Mouse (Mus musculus): ENCODE results near the gene Prickle2. TPM values are rescaled to one million over a fixed set of nuclear protein-coding genes. Genes with fewer than 3 reads are reported as not detected.

Prickle2 gene
- total RNA-seq, 2 experiments from 2014 or later = 11.4 to 12.7 TPM

- no peak for DNase-seq (ENCODE audit: low spot score in 2 of 2)
These were observed 245.2 kb downstream of the Prickle2 start for GRCm38 (mm10) chr6:92460750-92461149.

- no peak for DNase-seq (ENCODE audit: low spot score in 2 of 2)
These were observed 247.9 kb downstream of the Prickle2 start for GRCm38 (mm10) chr6:92458026-92458425.

- DNase-seq (ENCODE audit: low spot score in 2 of 2) = no peak
These were observed 254.5 kb downstream of the Prickle2 start for GRCm38 (mm10) chr6:92451421-92451820.

DNA sequence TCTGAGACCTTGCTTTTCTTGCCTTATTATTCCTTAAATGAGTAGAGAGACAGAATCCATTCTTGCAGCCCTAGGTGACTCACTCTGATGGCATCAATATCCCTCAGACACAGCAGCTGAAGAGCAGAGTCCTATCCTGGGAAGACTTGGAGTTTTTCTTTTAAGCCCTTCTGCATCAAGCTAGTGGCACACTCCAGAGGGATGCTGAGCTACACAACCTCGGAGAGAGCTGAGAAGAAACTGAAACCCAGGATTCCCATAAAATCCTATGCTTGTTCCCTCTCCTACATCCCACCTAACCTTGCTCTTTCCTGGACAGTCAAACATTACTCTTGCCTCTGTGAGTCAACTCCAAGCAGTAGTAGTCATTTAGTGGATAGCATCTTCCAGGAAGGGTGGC, 256.0 kb downstream of the Prickle2 start:
- no peak for DNase-seq (ENCODE audit: low spot score in 2 of 2)

- DNase-seq (ENCODE audit: low spot score in 2 of 2) = no peak
These were observed 259.3 kb downstream of the Prickle2 start for GRCm38 (mm10) chr6:92446662-92447061.

- DNase-seq (ENCODE audit: low spot score in 2 of 2) = peak in 1 of 2 experiments; percentile 23
These were observed 264.8 kb downstream of the Prickle2 start for GRCm38 (mm10) chr6:92441205-92441604.

DNA sequence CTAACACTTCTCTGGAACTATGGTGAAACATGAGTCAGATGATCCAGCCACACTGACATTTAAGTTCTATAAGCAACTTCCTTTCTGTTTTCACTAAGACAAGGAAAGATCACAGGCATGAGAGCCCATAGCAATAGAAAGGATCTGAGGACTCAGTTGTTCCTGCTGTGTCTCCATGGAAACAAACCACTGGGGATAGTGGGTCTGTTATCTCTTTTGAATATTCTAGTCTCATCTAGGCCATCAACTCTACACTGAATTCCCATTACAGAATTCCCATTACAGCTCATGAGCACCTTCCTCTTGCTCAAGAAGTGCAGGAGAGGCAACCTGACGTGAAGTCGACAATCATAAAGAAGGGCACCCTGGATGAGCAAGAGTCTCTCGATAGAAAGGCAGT, 265.7 kb downstream of the Prickle2 start:
- no peak for DNase-seq (ENCODE audit: low spot score in 2 of 2)

GRCm38 (mm10) chr6:92432146-92432545, 273.8 kb downstream of the Prickle2 start:
- no peak for DNase-seq (ENCODE audit: low spot score in 2 of 2)

- DNase-seq (ENCODE audit: low spot score in 2 of 2) = no peak
These were observed 278.4 kb downstream of the Prickle2 start for GRCm38 (mm10) chr6:92427406-92428171.

GRCm38 (mm10) chr6:92425901-92426300, 280.1 kb downstream of the Prickle2 start:
- DNase-seq (ENCODE audit: low spot score in 2 of 2) = no peak

DNA sequence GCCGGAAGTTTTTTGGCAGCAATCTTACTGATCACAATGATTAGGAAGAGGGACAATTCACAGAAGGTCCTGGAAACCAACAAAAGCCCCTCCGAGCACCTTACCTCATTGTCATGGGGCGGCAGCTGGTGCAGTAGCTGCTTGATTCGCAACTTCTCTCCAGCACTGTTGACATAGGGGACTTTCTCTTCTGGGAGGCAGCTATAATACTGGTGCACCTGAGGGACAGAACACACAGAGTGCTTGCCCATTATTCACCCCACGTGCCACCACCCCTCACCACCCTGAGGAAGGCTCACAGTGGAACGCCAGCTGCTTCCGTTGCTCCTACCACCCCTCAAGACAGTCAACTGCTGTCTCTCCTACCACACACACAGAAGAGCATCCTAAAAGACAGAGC, 280.5 kb downstream of the Prickle2 start:
- no peak for DNase-seq (ENCODE audit: low spot score in 2 of 2)

GRCm38 (mm10) chr6:92424991-92425390, 281.0 kb downstream of the Prickle2 start:
- no peak for DNase-seq (ENCODE audit: low spot score in 2 of 2)

- DNase-seq (ENCODE audit: low spot score in 2 of 2) = peak in 1 of 2 experiments; percentile 21
These were observed 283.7 kb downstream of the Prickle2 start for GRCm38 (mm10) chr6:92422286-92422685.

- no peak for DNase-seq (ENCODE audit: low spot score in 2 of 2)
These were observed 285.8 kb downstream of the Prickle2 start for GRCm38 (mm10) chr6:92420106-92420505.

DNA sequence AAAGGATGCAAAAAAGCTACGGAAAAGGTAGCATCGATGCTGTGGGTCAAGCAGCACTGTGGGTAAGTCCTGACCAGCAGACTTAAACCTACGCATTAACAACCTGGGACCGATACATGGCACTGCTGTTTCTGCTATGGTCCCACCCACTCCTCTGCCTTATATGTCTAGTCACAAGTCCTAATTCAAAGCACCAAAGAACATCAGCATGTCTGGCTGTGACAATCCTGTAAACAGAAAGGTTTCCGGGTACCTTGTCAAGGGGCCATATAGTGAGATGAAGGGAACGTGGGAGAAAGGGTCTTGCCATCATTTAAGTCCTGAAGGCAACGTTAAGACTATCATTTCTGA, 290.6 kb downstream of the Prickle2 start:
- no peak for DNase-seq (ENCODE audit: low spot score in 2 of 2)

- DNase-seq (ENCODE audit: low spot score in 2 of 2) = peak in 1 of 2 experiments; percentile 16
These were observed 291.2 kb downstream of the Prickle2 start for GRCm38 (mm10) chr6:92414478-92415404.

DNA sequence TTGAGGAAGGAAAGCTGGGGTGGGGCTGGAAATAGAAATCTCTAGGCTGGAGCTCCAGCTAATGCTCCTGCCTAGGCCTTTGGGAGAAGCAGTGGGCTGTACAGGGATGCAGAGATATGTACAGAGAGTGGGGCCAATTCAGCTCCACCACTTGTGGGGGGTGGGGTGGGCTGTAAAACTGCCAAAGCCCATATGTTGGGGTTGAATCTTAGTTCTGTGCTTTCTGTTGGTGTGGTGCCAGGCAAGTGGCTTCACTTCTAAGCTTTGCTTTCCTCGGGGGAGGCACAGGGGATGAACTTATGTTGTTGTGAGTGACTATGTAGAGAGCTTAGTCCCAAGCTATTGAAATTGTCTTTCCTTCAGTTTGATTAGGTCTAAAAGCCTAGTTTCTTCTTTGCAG, 292.0 kb downstream of the Prickle2 start:
- DNase-seq (ENCODE audit: low spot score in 2 of 2) = peak in 1 of 2 experiments; percentile 12

- DNase-seq (ENCODE audit: low spot score in 2 of 2) = no peak
These were observed 296.2 kb downstream of the Prickle2 start for GRCm38 (mm10) chr6:92409788-92410187.

DNA sequence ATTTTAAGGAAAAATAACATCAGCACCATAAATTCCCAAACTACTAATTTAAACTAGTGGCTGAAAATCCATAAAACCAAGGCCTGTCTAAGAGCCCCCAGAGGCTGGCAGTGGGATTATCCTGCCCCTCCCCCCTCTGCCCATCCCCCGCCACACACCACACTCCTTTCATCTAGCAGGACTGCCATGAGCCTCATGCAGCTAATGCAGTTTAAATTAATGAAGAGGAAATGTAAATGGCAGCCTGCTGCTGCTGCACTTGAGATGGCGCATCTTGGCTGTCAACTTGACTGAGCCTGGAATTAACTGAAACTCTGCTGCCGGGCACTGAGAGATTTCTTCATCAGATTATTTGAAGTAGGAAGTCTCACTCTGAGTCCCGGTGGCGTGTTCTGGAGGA, 298.7 kb downstream of the Prickle2 start:
- no peak for DNase-seq (ENCODE audit: low spot score in 2 of 2)

- DNase-seq (ENCODE audit: low spot score in 2 of 2) = no peak
These were observed 300.4 kb downstream of the Prickle2 start for GRCm38 (mm10) chr6:92405571-92405970.

- no peak for DNase-seq (ENCODE audit: low spot score in 2 of 2)
These were observed 308.1 kb downstream of the Prickle2 start for GRCm38 (mm10) chr6:92397876-92398275.

GRCm38 (mm10) chr6:92395556-92395955, 310.4 kb downstream of the Prickle2 start:
- DNase-seq (ENCODE audit: low spot score in 2 of 2) = no peak

All from gastrocnemius, postnatal 4 days (tissue).